Mouse (Mus musculus): ENCODE measurements around the gene Top2a.

Top2a gene

DNA sequence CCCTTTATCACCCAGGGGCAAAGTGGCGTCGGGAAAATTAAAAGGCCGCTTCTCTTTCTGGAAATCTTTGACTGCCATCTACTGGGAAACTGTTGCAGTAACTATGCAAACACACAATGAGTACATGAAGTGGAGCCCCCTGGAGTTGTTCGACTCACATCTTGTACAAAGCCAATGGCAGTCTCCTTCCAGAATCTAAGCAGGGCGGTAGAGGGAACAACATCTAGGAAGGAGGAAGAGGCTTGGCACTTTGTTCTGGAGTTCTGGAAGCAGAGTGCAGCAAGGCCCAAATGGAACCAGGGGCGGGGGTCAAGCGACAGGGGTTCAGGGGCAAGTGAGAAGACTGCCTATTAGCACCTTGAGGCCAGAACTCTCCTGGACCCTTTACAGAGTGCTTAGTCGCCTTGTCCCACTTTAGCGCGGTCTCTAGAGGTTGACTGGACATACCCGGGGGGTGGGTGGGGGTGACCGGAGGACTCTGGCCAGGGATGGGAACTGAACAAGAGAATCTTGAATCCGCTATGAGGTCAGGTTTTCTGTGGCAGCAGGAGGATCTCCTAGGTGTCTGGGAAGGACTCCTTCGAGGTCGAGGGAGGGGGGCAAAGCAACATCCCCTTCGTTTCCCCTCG lies 16.5 kb upstream of the Top2a start:
- DNase-seq = peak; percentile 94

- peak; percentile 98 for DNase-seq
Measured at GRCm38 (mm10) chr11:99039782-99040181, 15.8 kb upstream of the Top2a start.

- DNase-seq = no peak
Measured at GRCm38 (mm10) chr11:99036254-99036653, 12.3 kb upstream of the Top2a start.

DNA sequence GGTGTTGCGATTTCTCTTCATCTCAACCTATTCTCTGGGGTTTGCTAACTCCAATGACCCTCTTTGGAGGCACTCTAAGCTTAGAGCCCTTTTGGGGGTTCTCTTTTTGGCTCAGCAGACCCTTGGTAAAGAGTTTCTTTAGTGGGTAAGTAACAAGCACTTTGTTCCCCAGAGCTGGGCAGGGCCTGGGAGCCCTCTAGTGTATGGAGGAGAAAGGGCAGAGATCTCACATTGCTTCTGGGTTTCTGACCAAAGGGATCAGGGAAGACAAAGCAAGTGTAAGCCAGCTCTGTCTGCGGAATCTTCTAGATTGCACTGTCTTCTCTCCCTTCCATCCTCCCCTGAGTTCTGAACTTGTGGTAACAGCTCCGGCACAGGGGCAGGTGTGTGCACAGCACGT lies 11.4 kb upstream of the Top2a start:
- no peak for DNase-seq

- no peak for DNase-seq
Measured at GRCm38 (mm10) chr11:99026899-99027440, 3.0 kb upstream of the Top2a start.

DNA sequence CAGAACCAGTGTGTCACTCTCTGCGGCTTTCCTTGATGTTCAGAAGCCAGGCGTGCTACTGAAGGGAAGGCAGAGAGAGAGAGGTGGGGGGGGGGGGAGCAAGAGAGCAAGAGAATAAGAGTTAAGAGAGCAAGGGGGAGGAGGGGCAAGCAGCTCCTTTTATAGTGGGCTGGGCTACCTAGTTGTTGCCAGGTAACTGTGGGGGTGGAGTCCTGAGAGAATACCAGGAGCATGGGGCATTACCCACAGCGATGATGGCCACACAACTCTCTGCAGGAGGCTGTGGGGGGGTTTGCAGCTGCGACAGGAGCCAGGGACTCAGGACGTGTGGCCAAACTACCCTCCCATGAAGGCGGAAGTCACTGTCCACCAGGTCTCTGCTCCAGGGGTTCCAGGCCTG lies 1.9 kb upstream of the Top2a start:
- DNase-seq = no peak

GRCm38 (mm10) chr11:99024468-99025134 lies 612 bp upstream of the Top2a start:
- no peak for DNase-seq

GRCm38 (mm10) chr11:99023094-99023493 lies 895 bp downstream of the Top2a start:
- DNase-seq = peak; percentile 44

GRCm38 (mm10) chr11:99022384-99022933 lies 1.5 kb downstream of the Top2a start:
- no peak for DNase-seq

- DNase-seq = peak; percentile 67
Measured at GRCm38 (mm10) chr11:99019844-99020243, 4.1 kb downstream of the Top2a start.

GRCm38 (mm10) chr11:99013856-99014255 lies 10.1 kb downstream of the Top2a start:
- DNase-seq = peak; percentile 63

- DNase-seq = peak; percentile 57
Measured at GRCm38 (mm10) chr11:99010706-99011105, 13.3 kb downstream of the Top2a start.

DNA sequence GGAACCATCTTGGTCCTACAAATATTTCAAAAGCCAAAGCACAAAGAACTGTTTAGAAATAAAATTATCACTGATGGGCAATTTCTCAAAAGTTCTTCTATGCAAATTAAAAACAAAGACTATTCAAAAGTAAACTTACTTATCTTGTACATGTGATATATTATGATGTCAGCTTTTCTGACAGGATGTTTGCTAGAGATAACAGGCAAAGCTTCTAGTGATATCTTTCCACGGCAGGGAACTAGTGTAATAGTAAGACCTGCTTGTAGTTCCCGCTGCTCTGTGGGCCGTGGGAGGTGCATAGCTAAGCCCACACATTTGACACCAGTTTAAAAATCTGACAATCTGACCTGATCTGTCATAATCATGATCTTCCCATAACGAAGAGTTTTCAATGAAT lies 13.9 kb downstream of the Top2a start:
- DNase-seq = no peak

- DNase-seq = no peak
Measured at GRCm38 (mm10) chr11:99006788-99007187, 17.2 kb downstream of the Top2a start.

- DNase-seq = peak; percentile 82
Measured at GRCm38 (mm10) chr11:98999243-98999642, 24.7 kb downstream of the Top2a start.

DNA sequence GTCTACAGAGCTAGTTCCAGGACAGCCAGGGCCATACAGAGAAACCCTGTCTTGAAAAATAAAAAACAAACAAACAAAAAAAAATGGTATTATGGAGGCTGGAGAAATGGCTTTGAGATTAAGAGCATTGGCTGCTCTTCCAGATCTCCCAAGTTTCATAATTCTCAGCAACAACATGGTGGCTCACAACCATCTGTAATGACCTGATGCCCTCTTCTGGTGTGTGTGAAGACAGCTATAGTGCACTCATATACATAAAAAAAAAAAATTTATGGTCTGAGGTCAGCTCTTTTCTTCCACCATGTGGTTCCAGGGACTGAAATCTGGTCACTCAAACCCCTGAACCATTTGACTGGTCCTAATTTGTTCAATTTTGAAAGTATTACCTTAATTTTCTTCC lies 25.2 kb downstream of the Top2a start:
- no peak for DNase-seq

DNA sequence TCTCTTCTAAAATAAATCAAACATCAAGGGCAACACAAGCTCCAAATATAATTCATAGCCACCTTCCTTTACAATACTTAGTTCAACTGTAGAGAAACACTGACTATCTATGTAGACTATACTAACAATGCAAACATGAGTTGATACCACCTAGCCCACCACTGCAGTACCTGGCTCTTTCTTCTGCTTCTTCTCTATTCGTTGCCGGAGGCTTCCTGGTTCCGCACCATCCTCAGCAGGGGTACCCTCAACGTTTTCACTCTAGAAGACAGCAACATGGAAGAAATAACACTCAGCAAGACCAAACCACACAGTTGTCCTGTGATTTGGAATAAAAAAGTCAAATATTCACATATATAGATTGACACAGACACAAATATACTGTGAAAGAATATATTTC lies 26.3 kb downstream of the Top2a start:
- peak; percentile 54 for DNase-seq

GRCm38 (mm10) chr11:98995987-98996386 lies 28.0 kb downstream of the Top2a start:
- peak; percentile 87 for DNase-seq

DNA sequence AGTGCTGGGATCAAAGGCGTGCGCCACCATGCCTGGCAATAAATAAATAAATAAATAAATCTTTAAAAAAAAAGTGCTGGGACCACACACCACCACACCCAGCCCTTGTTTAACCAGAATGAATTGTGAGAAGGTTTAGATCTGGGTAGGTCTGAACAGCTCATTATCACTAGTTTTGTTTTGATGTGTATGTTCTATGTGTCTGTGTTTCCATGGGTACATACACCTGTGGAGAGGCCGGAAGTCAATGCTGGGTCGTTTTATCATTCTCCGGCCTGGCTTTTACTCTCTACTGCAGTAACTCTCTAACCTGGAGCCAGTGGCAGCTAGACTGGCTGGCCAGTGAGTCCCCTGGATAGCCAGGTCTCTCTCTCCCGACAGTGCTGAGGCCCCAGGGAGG lies 33.1 kb downstream of the Top2a start:
- DNase-seq = peak; percentile 18

GRCm38 (mm10) chr11:98988260-98988659 lies 35.7 kb downstream of the Top2a start:
- DNase-seq = peak; percentile 62

GRCm38 (mm10) chr11:98985542-98985941 lies 38.4 kb downstream of the Top2a start:
- DNase-seq = peak; percentile 97

DNA sequence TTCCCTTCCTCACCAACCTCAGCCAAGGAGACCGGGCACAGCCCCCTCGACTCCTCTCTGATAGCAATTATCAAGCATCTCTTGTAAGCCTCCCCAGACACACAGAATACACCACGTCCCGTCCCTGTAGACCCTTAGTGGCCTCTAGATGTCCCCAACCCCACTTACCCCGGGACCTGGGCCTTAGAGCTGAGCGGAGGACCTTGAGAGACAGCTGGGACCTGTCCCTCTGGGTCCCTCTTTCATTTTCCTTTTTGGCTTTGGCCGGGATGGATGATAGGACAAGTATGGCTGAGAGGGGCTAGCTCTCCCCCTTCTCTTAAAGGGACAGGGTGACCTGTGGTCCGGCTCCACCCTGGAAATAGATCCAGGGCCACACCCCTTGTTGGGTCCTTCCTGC lies 40.4 kb downstream of the Top2a start:
- peak; percentile 91 for DNase-seq

GRCm38 (mm10) chr11:98982773-98983133 lies 41.2 kb downstream of the Top2a start, which contains the start of gene Gjd3:
TSS of gene Gjd3 (minus strand) at chr11:98983016.
- DNase-seq = no peak
